ENCODE assay signal across 8 mouse cellular contexts in the genomic region with DNA sequence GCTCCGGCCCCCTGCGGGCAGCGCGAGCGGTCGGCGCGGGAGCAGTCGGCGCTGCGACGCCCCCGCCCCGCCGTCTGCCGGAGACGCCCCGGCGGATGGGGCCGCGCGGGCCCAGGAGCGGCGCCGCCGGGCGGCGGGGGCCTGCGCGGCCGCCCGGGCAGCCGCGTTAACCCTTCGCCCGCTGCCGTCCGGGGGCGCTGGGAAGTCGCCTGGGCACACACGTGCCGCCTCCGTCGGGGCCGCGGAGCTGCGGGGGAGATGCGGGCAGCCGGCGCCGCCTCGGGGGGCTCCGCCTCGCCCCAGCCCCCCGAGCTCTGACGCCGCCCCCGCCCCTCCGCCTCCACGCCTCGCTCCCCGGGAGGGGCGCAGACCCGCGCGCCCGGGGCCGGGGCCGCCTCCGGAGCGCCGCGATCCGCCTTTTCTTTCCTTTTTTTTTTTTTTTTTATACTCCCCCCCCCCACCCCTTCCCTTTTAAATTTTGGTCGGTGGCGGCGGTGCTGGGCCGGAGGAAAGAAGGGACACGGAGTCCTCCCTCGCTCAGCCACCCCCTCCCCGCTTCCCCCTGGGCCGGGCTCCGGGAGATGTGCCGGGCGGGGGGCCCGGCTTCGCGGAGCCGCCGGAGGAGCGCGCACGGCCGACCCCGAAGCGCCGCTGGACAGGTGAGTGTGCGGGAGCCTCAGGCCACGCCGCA. TPM values are rescaled to one million over a fixed set of nuclear protein-coding genes. Genes with fewer than 3 reads are reported as not detected.
DNase-seq lines count a peak whose midpoint lies in the region; ATAC-seq and TF ChIP-seq lines count a peak whose summit lies in the region.

No protein-coding gene starts in this region.

- no peaks in the 10 kb centered on the region for H3K36me3 ChIP-seq in heart, embryonic 14.5 days (ENCODE audit: control insufficient read depth, insufficient read depth, low read length)
- no peaks in the 10 kb centered on the region for H3K36me3 ChIP-seq in midbrain, embryonic 12.5 days

- no peak for TF ChIP-seq POLR2A in cortical plate, adult 2 months (IDR thresholded peaks at IDR 0.05; ENCODE audit: extremely low read depth, insufficient read depth, low read length)

- peaks cover 38 to 49% of the 10 kb centered on the region in 2 experiments for H3K4me1 ChIP-seq in heart, embryonic 14.5 days (ENCODE audit: control insufficient read depth in 2 of 2, insufficient read depth in 2 of 2, low read length in 2 of 2)
- peaks cover 9% of the 10 kb centered on the region; the same call in 1 of the 2 replicates for H3K4me1 ChIP-seq in cortical plate, adult 2 months (ENCODE audit: control insufficient read depth, insufficient read depth, low read length)
- peaks cover 59% of the 10 kb centered on the region for H3K4me1 ChIP-seq in midbrain, embryonic 12.5 days

- H3K4me2 ChIP-seq in heart, embryonic 14.5 days (ENCODE audit: low read length): peak overlapping the region; percentile 99
- H3K4me2 ChIP-seq in midbrain, embryonic 12.5 days (replicated peaks): peak overlapping the region; percentile 89

- peak overlapping the region; percentile 88 to 93 for H3K27ac ChIP-seq in heart, embryonic 14.5 days (replicated peaks in 1 of 2; ENCODE audit: control insufficient read depth in 1 of 2, insufficient read depth in 1 of 2, low read depth in 2 of 2, low read length in 2 of 2)
- H3K27ac ChIP-seq in cortical plate, adult 2 months (ENCODE audit: insufficient read depth, low read length): peak overlapping the region; percentile 94
- H3K27ac ChIP-seq in midbrain, embryonic 12.5 days (replicated peaks): peak overlapping the region; percentile 98

- DNase-seq in heart, adult 8-10 months (ENCODE audit: low spot score): no peak
- no peak for DNase-seq in gastrocnemius, adult 8-10 months (ENCODE audit: low spot score in 2 of 2)
- no peak for DNase-seq in embryo, embryonic 11 days

- TF ChIP-seq CTCF in cortical plate, adult 2 months (IDR thresholded peaks at IDR 0.05; ENCODE audit: extremely low read depth, insufficient read depth, low read length): no peak

- H3K4me3 ChIP-seq in heart, embryonic 14.5 days (ENCODE audit: control insufficient read depth in 1 of 2, insufficient read depth in 1 of 2, low read depth in 1 of 2, low read length in 2 of 2): peak overlapping the region; percentile 93 to 95
- peak overlapping the region; percentile 86 for H3K4me3 ChIP-seq in cortical plate, adult 2 months (ENCODE audit: insufficient read depth, low read length)
- H3K4me3 ChIP-seq in midbrain, embryonic 12.5 days: peak overlapping the region; percentile 99

- peaks cover 8% of the 10 kb centered on the region for H3K27me3 ChIP-seq in heart, embryonic 14.5 days (ENCODE audit: control insufficient read depth, insufficient read depth, low read length)
- H3K27me3 ChIP-seq in midbrain, embryonic 12.5 days: peaks cover 16% of the 10 kb centered on the region

- no peaks in the 10 kb centered on the region for H3K9me3 ChIP-seq in heart, embryonic 14.5 days (ENCODE audit: control insufficient read depth, low read length)
- H3K9me3 ChIP-seq in midbrain, embryonic 12.5 days: no peaks in the 10 kb centered on the region

- under 1% methylated on average over 81 of the region's 100 CpGs for WGBS in heart, embryonic 14.5 days
- WGBS in midbrain, embryonic 12.5 days: 1% methylated on average over 40 of the region's 100 CpGs

- peak overlapping the region; percentile 89 for H3K9ac ChIP-seq in heart, embryonic 14.5 days (ENCODE audit: low read length)
- H3K9ac ChIP-seq in midbrain, embryonic 12.5 days (replicated peaks): peak overlapping the region; percentile 94

- no peak for ATAC-seq in heart, embryonic 14.5 days (ENCODE audit: insufficient number of reproducible peaks, insufficient read depth, low FRiP score, low read depth)
- peak; percentile 18 for ATAC-seq in CD4-positive, CD25-positive, alpha-beta regulatory T cell, adult 4 months
- peak; percentile 19 for ATAC-seq in inflammation-experienced regulatory T-cells, adult 6 months
- no peak for ATAC-seq in midbrain, embryonic 12.5 days (ENCODE audit: low FRiP score, low read depth)

RNA-seq across cellular contexts. Expression of a gene that starts 0.5 kb away (rescaled TPM):
- polyA plus RNA-seq in heart, embryonic 14.5 days (2014; fragmentation: Nextera tagmentation; extraction: Ambion mirVana): 10.4 and 13.0 TPM in 2 replicates
- 10 to 100 TPM; 10.8 to 17.6 (median 14.2) TPM for total RNA-seq in heart, adult 8-10 months (2022)
- 10 to 100 TPM in 1 of 2 experiments, 1 to 10 TPM in 1; 8.9 to 11.5 TPM for polyA plus RNA-seq in CD4-positive, CD25-positive, alpha-beta regulatory T cell, adult 4 months (2017; shearing (Covaris generic))
- polyA plus RNA-seq in cortical plate, adult 2 months (2012; rRNA removed): 236 and 241 TPM in 2 replicates
- 10 to 100 TPM in 2 of 3 experiments, 1 to 10 TPM in 1; 5.1 to 13.8 (median 11.3) TPM for polyA plus RNA-seq in inflammation-experienced regulatory T-cells, adult 6 months (2017; shearing (Covaris generic))
- 30.2 and 30.4 TPM in 2 replicates for polyA plus RNA-seq in midbrain, embryonic 12.5 days (2016; fragmentation: Nextera tagmentation; extraction: Ambion mirVana)
- 10 to 100 TPM in 2 of 4 experiments, 1 to 10 TPM in 2; 9.8 to 17.5 (median 12.5) TPM for total RNA-seq in gastrocnemius, adult 8-10 months (2022)

RNA-seq across cellular contexts. Expression of a gene that starts 54.6 kb away (rescaled TPM):
- polyA plus RNA-seq in heart, embryonic 14.5 days (2014; fragmentation: Nextera tagmentation; extraction: Ambion mirVana): 0.51 and 0.66 TPM in 2 replicates
- total RNA-seq in heart, adult 8-10 months (2022): 1 to 10 TPM; 1.3 to 2.5 (median 1.9) TPM
- polyA plus RNA-seq in CD4-positive, CD25-positive, alpha-beta regulatory T cell, adult 4 months (2017; shearing (Covaris generic)): under 1 TPM; 0.20 to 0.92 TPM
- 0.52 and 0.62 TPM in 2 replicates for polyA plus RNA-seq in cortical plate, adult 2 months (2012; rRNA removed)
- polyA plus RNA-seq in inflammation-experienced regulatory T-cells, adult 6 months (2017; shearing (Covaris generic)): 1 to 10 TPM in 1 of 3 experiments, under 1 TPM in 2; 0.16 to 1.5 (median 0.52) TPM
- 0.76 and 0.88 TPM in 2 replicates for polyA plus RNA-seq in midbrain, embryonic 12.5 days (2016; fragmentation: Nextera tagmentation; extraction: Ambion mirVana)
- under 1 TPM; 0.24 to 0.94 (median 0.58) TPM for total RNA-seq in gastrocnemius, adult 8-10 months (2022)

RNA-seq across cellular contexts. Expression of a gene that starts 54.9 kb away (rescaled TPM):
- 57.2 and 60.7 TPM in 2 replicates for polyA plus RNA-seq in heart, embryonic 14.5 days (2014; fragmentation: Nextera tagmentation; extraction: Ambion mirVana)
- 1 to 10 TPM in 3 of 4 experiments, under 1 TPM in 1; 0.81 to 2.4 (median 1.7) TPM for total RNA-seq in heart, adult 8-10 months (2022)
- 10 to 100 TPM; 22.3 to 45.2 TPM for polyA plus RNA-seq in CD4-positive, CD25-positive, alpha-beta regulatory T cell, adult 4 months (2017; shearing (Covaris generic))
- 1.2 and 1.4 TPM in 2 replicates for polyA plus RNA-seq in cortical plate, adult 2 months (2012; rRNA removed)
- polyA plus RNA-seq in inflammation-experienced regulatory T-cells, adult 6 months (2017; shearing (Covaris generic)): 100 to 1,000 TPM in 1 of 3 experiments, 10 to 100 TPM in 2; 26.0 to 159 (median 26.4) TPM
- 58.8 and 62.8 TPM in 2 replicates for polyA plus RNA-seq in midbrain, embryonic 12.5 days (2016; fragmentation: Nextera tagmentation; extraction: Ambion mirVana)
- total RNA-seq in gastrocnemius, adult 8-10 months (2022): under 1 TPM; 0.31 to 0.56 (median 0.41) TPM

Comparison
In these comparisons a context has a peak if more than half of its experiments do, and no peak if none do; other contexts are left out.
1. ATAC-seq: peak in CD4-positive, CD25-positive, alpha-beta regulatory T cell, adult 4 months (single experiment) and inflammation-experienced regulatory T-cells, adult 6 months (single experiment); none in heart, embryonic 14.5 days (single experiment) and midbrain, embryonic 12.5 days (single experiment).
2. Peak in every context shown above with its lines, with median percentiles within 50 percentile points of each other: H3K27ac ChIP-seq and H3K4me3 ChIP-seq.